Comparison of ENCODE assay signal across 8 mouse cellular contexts in the genomic region with DNA sequence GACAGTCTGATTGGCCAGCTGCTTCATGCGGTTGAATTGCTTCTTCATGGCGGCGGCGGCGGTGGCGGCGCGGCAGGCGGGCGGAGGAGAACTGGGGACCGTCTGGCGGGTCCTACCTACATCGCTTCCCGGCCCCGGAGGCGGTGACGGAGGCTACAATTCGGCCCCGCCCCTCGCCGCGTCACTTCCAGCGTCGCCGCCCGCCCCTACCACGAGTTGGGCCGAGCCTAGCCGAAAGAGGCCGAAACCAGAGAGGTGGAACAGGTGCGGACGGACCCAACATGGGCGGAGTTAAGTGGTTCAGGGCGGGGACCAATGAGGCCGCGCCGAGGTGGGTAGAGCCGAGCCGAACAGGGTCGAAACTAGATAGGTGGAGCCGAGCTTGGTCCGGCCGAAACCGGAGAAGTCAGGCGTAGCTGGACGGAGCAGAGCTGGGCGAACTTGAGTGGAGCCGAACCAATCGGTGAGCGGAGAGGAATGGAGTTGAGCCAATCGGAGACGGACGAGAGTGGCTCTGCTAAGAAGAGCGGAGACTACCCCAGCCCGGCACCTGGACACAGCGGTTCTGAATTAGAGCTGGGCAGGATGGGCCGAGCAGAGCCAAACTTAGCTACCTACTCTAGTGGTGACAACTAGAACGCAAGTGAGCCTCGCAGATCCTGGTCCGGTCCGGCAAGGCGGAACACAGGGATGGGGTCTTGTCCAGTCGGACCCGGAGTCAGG. TPM values are rescaled to one million over a fixed set of nuclear protein-coding genes. Genes with fewer than 3 reads are reported as not detected.
DNase-seq lines count a peak whose midpoint lies in the region; ATAC-seq and TF ChIP-seq lines count a peak whose summit lies in the region.

A gene (plus strand): TSS at position 26 of the 723 bp plus-strand sequence.
A gene (minus strand): TSS at position 157 of the 723 bp plus-strand sequence.

- no peak for TF ChIP-seq CTCF in Patski (IDR thresholded peaks at IDR 0.05)

- H3K9me3 ChIP-seq in hindbrain, embryonic 13.5 days, result no peaks in the 10 kb centered on the region

- ATAC-seq in Patski, result peak; percentile 98
- peak; percentile 98 for ATAC-seq in hindbrain, embryonic 13.5 days (ENCODE audit: low FRiP score)

- H3K4me3 ChIP-seq in hindbrain, embryonic 13.5 days, result peak within 1 kb of the TSS; percentile 80

- H3K4me1 ChIP-seq in hindbrain, embryonic 13.5 days (replicated peaks), result peaks cover 49% of the 10 kb centered on the region

- DNase-seq in Patski (ENCODE audit: low read depth, low spot score), result peak; percentile 92
- peak; percentile 99 for DNase-seq in cerebellum, postnatal 14 days
- peak; percentile 89 to 94 for DNase-seq in frontal cortex, postnatal 14 days (ENCODE audit: low spot score in 2 of 2)
- DNase-seq in layer of hippocampus, postnatal 25 days (ENCODE audit: extremely low spot score in 1 of 2, low spot score in 1 of 2), result peak; percentile 90 to 95
- DNase-seq in lung, postnatal 25 days (ENCODE audit: low spot score), result peak; percentile 98
- peak; percentile 97 for DNase-seq in retina, embryonic 14.5 days (ENCODE audit: low spot score)
- peak; percentile 99 for DNase-seq in thymus, postnatal 4 days

- in situ Hi-C loops in Patski (cut with MboI; ENCODE audit: low pct_unique_long_range_greater_than_20kb), result no loop called here

- peak within 1 kb of the TSS; percentile 90 for H3K9ac ChIP-seq in hindbrain, embryonic 13.5 days

- POLR2A ChIA-PET in Patski (lab: Charles Lee), result interaction anchor here (0.7 to 1.4 kb wide), 3 partner anchors 9 to 310 kb away, joined by 3 to 4 read pairs (median 3); no protein-coding TSS in a partner anchor

- H3K27me3 ChIP-seq in Patski, result no peaks in the 10 kb centered on the region
- H3K27me3 ChIP-seq in hindbrain, embryonic 13.5 days, result no peaks in the 10 kb centered on the region

- CTCF ChIA-PET in Patski (lab: Charles Lee), result interaction anchor here (1.1 to 2.2 kb wide), 3 partner anchors 20 to 29 kb away, joined by 3 to 8 read pairs (median 4); no protein-coding TSS in a partner anchor

- H3K27ac ChIP-seq in hindbrain, embryonic 13.5 days, result peak within 1 kb of the TSS; percentile 90

- peak within 1 kb of the TSS; percentile 91 for H3K4me2 ChIP-seq in hindbrain, embryonic 13.5 days

- H3K36me3 ChIP-seq in hindbrain, embryonic 13.5 days, result no peaks in the 10 kb centered on the region

- WGBS in hindbrain, embryonic 13.5 days, result under 1% methylated on average over 64 of the region's 64 CpGs

RNA-seq across cellular contexts. Expression of the first gene that starts in this region (rescaled TPM):
- 40.4 TPM for polyA plus RNA-seq in Patski (2021)
- polyA plus RNA-seq in hindbrain, embryonic 13.5 days (2015; fragmentation: Nextera tagmentation; extraction: Ambion mirVana), result 89.4 and 90.8 TPM in 2 replicates
- total RNA-seq in layer of hippocampus, postnatal 25 days (2021), result 10 to 100 TPM; 86.5 to 92.1 TPM

RNA-seq across cellular contexts. Expression of the second gene that starts in this region (rescaled TPM):
- 27.4 TPM for polyA plus RNA-seq in Patski (2021)
- 13.0 and 13.3 TPM in 2 replicates for polyA plus RNA-seq in hindbrain, embryonic 13.5 days (2015; fragmentation: Nextera tagmentation; extraction: Ambion mirVana)
- total RNA-seq in layer of hippocampus, postnatal 25 days (2021), result 10 to 100 TPM; 22.8 to 32.6 TPM

Comparison
In these comparisons a context has a peak if more than half of its experiments do, and no peak if none do; other contexts are left out.
1. Peak in every context shown above with its lines: DNase-seq, ATAC-seq, H3K4me3 ChIP-seq and H3K27ac ChIP-seq.